Mouse (Mus musculus) forebrain, embryonic 13.5 days (tissue): Measurements from ENCODE around the gene BC067074. TPM values are rescaled to one million over a fixed set of nuclear protein-coding genes. Genes with fewer than 3 reads are reported as not detected.

Experiments
- ATAC-seq: fragments of 200-750 bp; cut with Nextera tagmentation; 2 replicates; pipeline ENCODE4 v1.8.0; 2017
- H3K27ac ChIP-seq: fragments of 300-500 bp; sonication (generic); 2 replicates; pipeline ENCODE4 v1.5.1; 2015; ENCODE audit warnings: inconsistent platforms, mild to moderate bottlenecking, moderate library complexity
- H3K27me3 ChIP-seq: fragments of 300-500 bp; sonication (generic); 2 replicates; pipeline ENCODE4 v1.6.1; 2015; ENCODE audit warnings: mild to moderate bottlenecking, inconsistent platforms
- H3K36me3 ChIP-seq: fragments of 300-500 bp; sonication (generic); 2 replicates; pipeline ENCODE4 v1.6.1; 2015; ENCODE audit warnings: mild to moderate bottlenecking, inconsistent platforms; ENCODE audit not compliant: poor library complexity, severe bottlenecking
- H3K4me1 ChIP-seq: fragments of 300-500 bp; sonication (generic); 2 replicates; pipeline ENCODE4 v1.6.1; 2015; ENCODE audit warnings: inconsistent platforms
- H3K4me2 ChIP-seq: fragments of 300-500 bp; sonication (generic); 2 replicates; pipeline ENCODE4 v1.6.1; 2015; ENCODE audit warnings: inconsistent platforms, mild to moderate bottlenecking, moderate library complexity
- H3K4me3 ChIP-seq: fragments of 300-500 bp; sonication (generic); 2 replicates; pipeline ENCODE4 v1.5.1; 2015; ENCODE audit warnings: mild to moderate bottlenecking, inconsistent platforms
- H3K9ac ChIP-seq: fragments of 300-500 bp; sonication (generic); 2 replicates; pipeline ENCODE4 v1.6.1; 2015; ENCODE audit warnings: mild to moderate bottlenecking, inconsistent platforms
- H3K9me3 ChIP-seq: fragments of 300-500 bp; sonication (generic); replicated peaks from 2 replicates; pipeline ENCODE4 v1.6.1; 2016; ENCODE audit warnings: inconsistent platforms
- WGBS: fragments of 180-500 bp; shearing (Covaris S2); methylation state at CpG from one replicate; pipeline ENCODE4 v1.1.7; 2015; 5-methylcytosine and 5-hydroxymethylcytosine counted together
- polyA plus RNA-seq: library from polyadenylated mRNA; unstranded; fragments of >200 nt; fragmentation: Nextera tagmentation; extraction: Ambion mirVana; gene quantifications from 2 replicates; pipeline ENCODE4 v1.2.1, GENCODE M21; 2015

BC067074 gene
- polyA plus RNA-seq, 1 experiment from 2014 or later = 0.75 TPM

DNA sequence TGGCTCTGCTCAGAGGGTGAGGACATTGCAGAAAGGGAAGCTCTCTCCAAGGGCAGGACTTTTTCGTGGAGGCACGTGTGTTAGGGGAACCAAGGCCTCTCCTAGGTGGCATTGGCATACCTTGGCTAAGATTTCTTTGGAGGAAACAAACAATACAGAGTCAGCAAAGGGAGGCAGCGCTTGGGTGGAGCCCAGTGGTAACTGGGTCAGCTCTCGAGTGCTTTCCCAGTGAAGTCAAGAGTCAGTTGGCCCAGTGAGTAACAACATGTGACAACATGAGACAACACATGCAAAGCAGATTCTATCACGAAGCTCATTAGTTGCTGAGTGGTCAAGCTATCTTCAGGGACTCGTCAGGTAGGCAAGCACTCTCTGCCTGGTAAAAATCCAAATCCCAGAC is 40.4 kb downstream of the BC067074 start:
- Histone ChIP-seq H3K4me2 (no peak overlapping the region), H3K27me3 (no peaks in the 10 kb centered on the region), H3K4me3 (no peak overlapping the region), H3K9me3 (no peaks in the 10 kb centered on the region), H3K27ac (no peak overlapping the region), H3K9ac (no peak overlapping the region), H3K36me3 (no peaks in the 10 kb centered on the region), H3K4me1 (no peaks in the 10 kb centered on the region)
- no peak for ATAC-seq
- 91% methylated on average over 6 of the region's 6 CpGs for WGBS

DNA sequence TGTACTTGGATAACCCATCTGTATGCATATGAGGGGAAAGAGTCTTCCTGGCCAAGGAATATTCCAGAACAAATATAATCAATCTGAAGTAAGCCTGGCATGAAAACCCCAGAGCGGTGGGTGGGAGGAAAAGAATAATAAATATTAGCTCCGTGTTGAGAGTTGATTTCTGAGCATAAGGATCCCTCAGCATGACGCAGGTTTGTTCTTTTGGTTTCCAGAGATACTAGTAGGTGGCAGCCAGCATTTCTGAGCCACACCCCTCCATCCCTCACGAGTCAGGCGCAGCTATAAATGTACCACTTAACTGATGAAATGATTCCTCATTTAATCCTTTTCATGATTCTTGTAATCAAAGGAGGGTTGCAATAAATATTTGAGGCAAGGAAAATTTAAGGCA is 41.0 kb downstream of the BC067074 start:
- Histone ChIP-seq H3K4me1 (no peaks in the 10 kb centered on the region), H3K4me2 (no peak overlapping the region), H3K4me3 (no peak overlapping the region), H3K27me3 (no peaks in the 10 kb centered on the region), H3K9me3 (no peaks in the 10 kb centered on the region), H3K27ac (no peak overlapping the region), H3K36me3 (no peaks in the 10 kb centered on the region), H3K9ac (no peak overlapping the region)
- WGBS = 84% methylated on average over 5 of the region's 5 CpGs
- ATAC-seq = no peak

DNA sequence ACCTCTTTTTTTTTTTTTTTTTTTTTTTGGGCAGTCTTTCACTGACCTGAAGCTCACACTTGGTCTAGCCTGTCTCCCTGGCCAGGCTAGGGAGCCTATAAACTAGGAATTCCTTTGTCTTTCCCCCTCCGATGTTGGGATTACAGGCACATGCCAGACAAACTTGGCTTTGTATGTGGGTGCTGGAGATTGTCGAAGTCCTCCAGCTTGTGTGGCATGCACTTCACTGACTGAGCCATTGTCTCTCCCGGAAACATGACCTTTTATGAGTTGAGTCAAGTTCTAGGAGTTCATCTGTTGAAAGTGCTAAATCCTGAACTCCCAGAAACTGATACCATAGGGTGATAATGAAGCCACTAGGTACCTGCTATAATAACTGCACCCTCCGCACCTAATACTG is 41.8 kb downstream of the BC067074 start:
- Histone ChIP-seq H3K4me3 (no peak overlapping the region), H3K27ac (no peak overlapping the region)
- 63% methylated on average over 4 of the region's 4 CpGs for WGBS

DNA sequence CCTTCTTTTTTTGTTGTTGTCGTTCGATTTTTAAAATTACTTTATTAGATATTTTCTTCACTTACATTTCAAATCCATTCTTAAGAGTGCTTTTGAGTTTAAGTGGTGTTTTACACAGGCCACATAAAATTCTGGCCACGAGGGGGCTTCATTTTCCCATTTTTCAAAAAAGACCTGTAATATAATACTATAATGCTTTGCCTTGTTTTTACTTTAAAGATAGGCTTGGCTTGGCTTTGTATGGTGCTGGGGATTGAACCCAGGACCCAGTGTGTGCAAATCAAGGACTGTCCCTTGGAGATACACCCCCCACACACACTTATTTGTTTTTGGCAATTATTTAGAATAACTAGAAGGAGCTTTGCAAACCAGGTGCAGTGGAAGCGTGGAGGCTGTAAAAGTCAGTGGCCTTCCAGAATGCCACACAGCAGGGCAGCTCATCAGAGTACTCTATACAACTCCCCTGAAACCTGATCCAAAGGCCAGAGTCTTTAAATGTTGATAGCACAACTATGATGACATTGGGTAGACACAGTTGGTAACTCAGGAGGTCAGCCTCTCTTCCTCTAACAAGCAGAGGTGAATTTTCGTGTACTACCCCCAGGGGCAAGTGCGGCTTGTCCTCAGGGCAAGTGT is 44.4 kb downstream of the BC067074 start:
- H3K4me2 ChIP-seq = no peak overlapping the region
- no peaks in the 10 kb centered on the region for H3K27me3 ChIP-seq
- no peak overlapping the region for H3K4me3 ChIP-seq
- WGBS = 55% methylated on average over 6 of the region's 6 CpGs
- H3K4me1 ChIP-seq = no peaks in the 10 kb centered on the region
- peak; percentile 81 for ATAC-seq
- no peak overlapping the region for H3K9ac ChIP-seq
- H3K27ac ChIP-seq = no peak overlapping the region
- H3K36me3 ChIP-seq = no peaks in the 10 kb centered on the region
- no peaks in the 10 kb centered on the region for H3K9me3 ChIP-seq

More for the DNA sequence above, 41.8 kb downstream of the BC067074 start:
- Histone ChIP-seq H3K9ac (no peak overlapping the region), H3K36me3 (no peaks in the 10 kb centered on the region), H3K27me3 (no peaks in the 10 kb centered on the region), H3K4me1 (no peaks in the 10 kb centered on the region), H3K9me3 (no peaks in the 10 kb centered on the region), H3K4me2 (no peak overlapping the region)
- no peak for ATAC-seq

DNA sequence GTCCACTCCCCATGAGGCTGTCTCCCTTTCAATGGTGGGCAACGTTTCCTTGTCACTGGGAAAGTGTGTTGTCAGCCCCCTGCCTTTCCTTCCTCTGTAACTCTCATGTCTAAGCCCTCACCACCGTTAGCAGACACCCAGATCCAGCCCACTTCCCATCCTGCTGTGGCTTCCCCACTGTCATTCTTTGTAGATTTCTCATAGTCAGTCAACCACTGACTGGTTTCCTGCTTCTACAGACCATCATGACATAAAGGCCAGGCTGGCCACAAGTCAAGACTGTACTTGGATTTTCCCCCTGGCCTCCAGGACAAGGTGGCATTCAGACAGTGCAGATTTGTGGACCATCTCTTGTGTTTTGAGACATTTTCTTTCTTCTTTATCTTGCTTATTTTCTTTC is 47.7 kb downstream of the BC067074 start:
- H3K4me2 ChIP-seq = no peak overlapping the region
- H3K27ac ChIP-seq = no peak overlapping the region
- no peaks in the 10 kb centered on the region for H3K36me3 ChIP-seq
- H3K4me1 ChIP-seq = no peaks in the 10 kb centered on the region
- H3K9me3 ChIP-seq = no peaks in the 10 kb centered on the region
- no peak for ATAC-seq
- H3K4me3 ChIP-seq = no peak overlapping the region
- no peaks in the 10 kb centered on the region for H3K27me3 ChIP-seq
- 38% methylated on average over 2 of the region's 2 CpGs for WGBS
- no peak overlapping the region for H3K9ac ChIP-seq

DNA sequence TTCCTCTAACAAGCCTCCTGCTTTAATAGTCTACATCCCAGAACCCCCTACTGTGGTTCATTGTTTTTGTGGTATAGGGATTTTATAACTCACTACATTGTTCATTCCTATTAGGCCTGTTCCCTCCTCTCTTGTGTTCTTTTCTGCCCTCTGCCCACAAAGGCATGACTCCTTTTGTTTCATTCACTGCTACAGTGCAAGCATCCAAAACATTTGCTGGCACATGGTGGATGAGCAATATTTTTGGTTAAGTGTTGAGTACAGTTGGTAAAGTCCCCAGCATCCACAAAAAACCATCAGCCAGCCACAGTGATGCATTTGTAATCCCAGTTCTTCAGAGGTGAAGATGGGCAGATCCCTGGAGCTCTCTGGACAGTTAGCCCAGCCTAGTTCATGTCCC is 48.2 kb downstream of the BC067074 start:
- no peak overlapping the region for H3K9ac ChIP-seq
- no peak overlapping the region for H3K27ac ChIP-seq
- H3K36me3 ChIP-seq = no peaks in the 10 kb centered on the region
- ATAC-seq = no peak
- H3K9me3 ChIP-seq = no peaks in the 10 kb centered on the region
- H3K4me2 ChIP-seq = no peak overlapping the region
- H3K4me3 ChIP-seq = no peak overlapping the region
- H3K27me3 ChIP-seq = no peaks in the 10 kb centered on the region
- no peaks in the 10 kb centered on the region for H3K4me1 ChIP-seq

- 83% methylated on average over 10 of the region's 10 CpGs for WGBS
- no peak overlapping the region for H3K4me3 ChIP-seq
- H3K27ac ChIP-seq = no peak overlapping the region
- H3K4me2 ChIP-seq = no peak overlapping the region
- no peak overlapping the region for H3K9ac ChIP-seq
- H3K4me1 ChIP-seq = no peaks in the 10 kb centered on the region
- H3K27me3 ChIP-seq = no peaks in the 10 kb centered on the region
- no peaks in the 10 kb centered on the region for H3K9me3 ChIP-seq
- ATAC-seq = no peak
- no peaks in the 10 kb centered on the region for H3K36me3 ChIP-seq
Measured at GRCm38 (mm10) chr13:113342355-113342919, 49.5 kb downstream of the BC067074 start.

GRCm38 (mm10) chr13:113350743-113351430 is 57.9 kb downstream of the BC067074 start:
- H3K4me1 ChIP-seq = peaks cover 8% of the 10 kb centered on the region; the same call in 1 of the 2 replicates
- H3K9ac ChIP-seq = no peak overlapping the region
- WGBS = 79% methylated on average over 11 of the region's 11 CpGs
- H3K4me3 ChIP-seq = no peak overlapping the region
- no peaks in the 10 kb centered on the region for H3K27me3 ChIP-seq
- no peaks in the 10 kb centered on the region for H3K36me3 ChIP-seq
- no peak overlapping the region for H3K27ac ChIP-seq
- H3K4me2 ChIP-seq = no peak overlapping the region
- ATAC-seq = no peak
- no peaks in the 10 kb centered on the region for H3K9me3 ChIP-seq

DNA sequence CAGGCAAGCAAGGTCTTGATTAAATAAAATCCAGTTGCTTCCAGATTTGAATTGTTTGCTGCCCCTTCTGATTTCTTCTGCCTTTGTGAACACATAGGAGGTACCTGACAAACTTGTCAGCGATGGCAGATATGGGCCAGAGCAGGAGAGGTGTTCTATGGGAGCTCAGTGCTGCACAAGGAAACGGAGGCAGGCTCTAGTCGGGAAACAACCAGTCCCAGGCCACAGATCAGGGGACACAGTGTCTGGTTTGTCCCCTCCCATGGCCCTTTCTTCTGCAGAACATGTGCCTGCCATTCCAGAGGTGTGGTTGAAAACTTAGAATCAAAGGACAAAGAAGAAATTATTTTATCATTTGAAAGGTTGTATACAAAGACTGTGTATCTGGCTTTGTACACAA is 60.6 kb downstream of the BC067074 start:
- Histone ChIP-seq H3K27ac (no peak overlapping the region), H3K27me3 (no peaks in the 10 kb centered on the region), H3K4me2 (no peak overlapping the region), H3K9ac (no peak overlapping the region), H3K4me3 (no peak overlapping the region), H3K4me1 (peaks cover 16% of the 10 kb centered on the region; the same call in 1 of the 2 replicates), H3K36me3 (no peaks in the 10 kb centered on the region), H3K9me3 (no peaks in the 10 kb centered on the region)
- ATAC-seq = no peak
- 92% methylated on average over 3 of the region's 3 CpGs for whole genome bisulfite sequencing

GRCm38 (mm10) chr13:113353955-113354354 is 61.0 kb downstream of the BC067074 start:
- Histone ChIP-seq H3K36me3 (no peaks in the 10 kb centered on the region), H3K9ac (no peak overlapping the region), H3K4me1 (peaks cover 16% of the 10 kb centered on the region; the same call in 1 of the 2 replicates), H3K4me2 (no peak overlapping the region), H3K4me3 (no peak overlapping the region), H3K27ac (no peak overlapping the region), H3K9me3 (no peaks in the 10 kb centered on the region), H3K27me3 (no peaks in the 10 kb centered on the region)
- ATAC-seq = no peak
- 94% methylated on average over 4 of the region's 4 CpGs for WGBS

- no peak overlapping the region for H3K9ac ChIP-seq
- peaks cover 16% of the 10 kb centered on the region; the same call in 1 of the 2 replicates for H3K4me1 ChIP-seq
- 10% methylated on average over 4 of the region's 4 CpGs for WGBS
- peak; percentile 26; the same call in 1 of the 2 replicates for ATAC-seq
- no peaks in the 10 kb centered on the region for H3K27me3 ChIP-seq
- H3K4me2 ChIP-seq = no peak overlapping the region
- no peaks in the 10 kb centered on the region for H3K36me3 ChIP-seq
- H3K9me3 ChIP-seq = no peaks in the 10 kb centered on the region
- no peak overlapping the region for H3K27ac ChIP-seq
- H3K4me3 ChIP-seq = no peak overlapping the region
Measured at GRCm38 (mm10) chr13:113355022-113355421, 62.1 kb downstream of the BC067074 start.

DNA sequence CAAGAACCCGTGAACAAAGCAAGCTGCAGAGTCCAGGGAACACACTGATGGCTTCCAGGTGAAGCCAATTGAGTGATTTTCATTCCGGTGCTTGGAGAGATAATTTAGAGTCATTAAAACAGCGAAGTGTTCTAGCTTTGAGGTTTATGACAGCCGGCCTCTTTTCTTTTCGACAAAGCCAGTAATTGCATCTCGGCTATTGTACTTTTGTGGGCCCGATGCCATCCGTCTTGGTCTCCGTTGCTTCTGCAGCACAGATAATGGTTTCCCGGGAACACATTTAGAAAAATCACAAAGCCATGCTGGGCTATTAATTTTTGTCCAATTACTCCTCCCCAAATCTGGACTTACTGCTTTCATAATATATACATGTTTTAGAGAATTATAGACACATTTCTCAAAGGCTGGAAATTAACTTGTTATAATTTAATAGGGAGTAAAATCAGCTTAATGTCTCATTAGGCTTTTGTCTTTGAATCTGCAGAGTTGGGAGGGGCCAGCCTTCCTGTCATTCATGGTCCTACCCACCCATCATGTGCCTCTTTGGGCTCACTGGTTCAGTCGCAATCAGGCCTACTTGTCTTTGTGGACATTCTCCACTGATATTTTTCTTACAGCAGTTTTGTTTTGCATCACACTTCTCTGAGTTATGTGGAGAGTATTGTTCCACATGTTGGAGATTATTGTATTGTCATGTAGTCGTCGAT is 64.6 kb downstream of the BC067074 start:
- H3K4me1 ChIP-seq = peaks cover 14% of the 10 kb centered on the region; the same call in 1 of the 2 replicates
- no peaks in the 10 kb centered on the region for H3K36me3 ChIP-seq
- H3K27me3 ChIP-seq = no peaks in the 10 kb centered on the region
- H3K4me2 ChIP-seq = no peak overlapping the region
- 53% methylated on average over 13 of the region's 13 CpGs for WGBS
- H3K4me3 ChIP-seq = no peak overlapping the region
- no peak overlapping the region for H3K9ac ChIP-seq
- peak; percentile 48; the same call in 1 of the 2 replicates for ATAC-seq
- no peak overlapping the region for H3K27ac ChIP-seq
- no peaks in the 10 kb centered on the region for H3K9me3 ChIP-seq
